Mouse (Mus musculus): ENCODE measurements around the gene Casc3.

Gene Casc3

DNA sequence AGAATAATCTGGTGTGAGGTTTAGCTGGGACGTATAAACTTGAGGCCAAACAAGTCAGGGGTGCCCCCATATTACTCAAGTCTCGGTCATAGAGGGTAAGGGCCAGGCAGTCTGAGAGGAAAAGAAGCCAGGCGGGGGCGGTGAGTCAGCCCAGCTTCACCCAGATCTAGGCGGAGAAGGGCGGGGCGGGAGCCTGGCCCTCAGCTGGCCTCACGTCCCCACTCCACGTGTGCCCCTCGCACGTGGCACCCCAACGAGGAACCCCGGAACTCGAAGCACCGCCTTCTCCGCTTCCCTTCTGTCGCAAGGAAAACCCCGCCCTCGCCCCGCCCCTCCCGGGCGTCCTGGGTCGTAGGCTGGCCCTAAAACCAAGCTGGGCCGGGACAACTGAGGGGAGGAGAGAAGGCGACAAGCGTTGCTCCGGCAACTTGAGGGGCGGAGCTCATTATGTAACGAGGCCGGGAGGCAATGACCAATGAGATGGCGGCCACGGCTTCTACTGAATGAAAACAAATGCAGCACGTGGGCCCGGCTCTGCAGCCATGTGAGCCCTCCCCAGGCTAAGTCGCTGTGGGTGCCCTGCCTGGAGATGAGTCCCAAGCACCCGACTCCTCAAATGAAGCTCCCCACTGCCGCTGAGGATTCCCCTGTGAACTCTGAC is 30.9 kb upstream of the Casc3 start:
- DNase-seq = peak; percentile 100

DNA sequence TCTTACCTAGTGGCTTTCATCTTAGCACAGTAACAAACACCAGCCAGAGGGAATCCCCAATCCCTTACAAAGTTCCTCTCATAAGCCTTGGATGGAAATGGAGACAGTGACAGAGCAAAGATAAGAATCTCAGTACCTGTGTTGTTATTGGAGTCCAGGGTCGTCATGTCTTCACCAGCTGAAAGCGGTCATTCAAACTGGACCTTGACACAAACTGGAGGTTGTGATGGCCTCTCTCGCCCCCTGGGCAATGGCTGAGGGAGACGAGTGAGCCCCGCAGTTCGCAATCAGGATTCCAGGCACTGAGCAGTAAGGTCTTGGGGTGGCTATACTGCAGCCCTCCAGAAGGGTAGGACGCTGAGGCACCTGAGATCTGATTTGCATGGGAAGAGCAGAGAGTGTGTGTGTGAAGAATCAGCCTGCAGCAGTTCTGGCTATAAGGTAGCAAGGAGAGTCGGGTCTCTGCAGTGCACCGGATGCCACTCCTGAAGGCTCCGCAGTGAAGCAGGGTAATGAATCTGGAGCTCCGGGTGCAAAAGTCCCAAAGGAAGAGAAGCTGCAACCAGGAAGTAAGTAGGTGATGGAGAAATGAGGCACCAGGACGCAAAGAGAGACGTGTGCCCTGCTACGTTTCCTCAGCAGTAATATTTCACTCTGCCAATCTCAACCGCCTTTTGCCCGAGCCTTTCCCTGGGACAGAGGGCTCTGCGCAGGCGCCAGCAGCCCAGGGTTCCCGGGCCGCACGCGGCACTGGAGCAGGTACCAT is 29.9 kb upstream of the Casc3 start, which contains the start of gene Nr1d1:
Nr1d1 (minus strand) TSS at position 752 of the 766 bp plus-strand sequence.
- DNase-seq = peak; percentile 26

- peak; percentile 100 for DNase-seq
These were observed 29.2 kb upstream of the Casc3 start for GRCm38 (mm10) chr11:98775348-98776051.

- no peak for DNase-seq
These were observed 28.5 kb upstream of the Casc3 start for GRCm38 (mm10) chr11:98776052-98776764.

DNA sequence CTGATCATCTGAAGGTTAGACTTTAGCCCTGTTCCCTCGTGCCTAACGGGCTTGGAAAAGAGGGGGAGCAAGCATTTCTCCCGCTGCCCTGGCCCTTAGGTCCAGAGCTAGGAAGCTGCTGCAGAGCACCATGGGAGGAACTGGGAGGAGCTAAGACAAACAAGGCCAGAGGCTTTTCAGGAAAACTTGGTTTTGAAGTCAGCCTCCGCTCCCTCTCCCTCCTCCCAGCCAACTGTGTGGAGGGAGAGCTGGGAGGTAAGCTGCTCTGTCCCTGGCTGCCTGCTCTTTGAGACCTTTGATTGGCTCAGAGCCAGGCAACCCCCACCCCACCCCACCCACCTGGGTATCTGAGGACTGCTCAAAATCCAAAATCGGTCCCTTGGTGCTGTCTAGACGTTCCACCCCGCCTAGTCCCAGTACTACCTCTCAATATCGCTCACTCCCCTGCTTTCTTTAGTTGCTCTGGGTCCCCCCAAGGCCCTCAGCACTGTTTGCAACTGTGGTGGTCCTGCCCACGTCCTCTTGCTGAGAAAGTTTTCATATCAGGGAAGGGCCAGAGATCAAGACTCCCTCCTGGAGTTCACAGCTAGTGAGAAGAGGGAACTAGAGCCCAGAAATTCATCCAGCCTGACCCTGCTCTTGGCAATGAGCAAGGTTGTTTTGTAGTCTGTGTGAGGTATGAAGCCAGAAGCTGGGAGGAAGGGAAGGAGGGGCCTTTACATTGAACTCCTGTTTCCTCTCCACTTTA is 27.7 kb upstream of the Casc3 start:
- DNase-seq = no peak

DNA sequence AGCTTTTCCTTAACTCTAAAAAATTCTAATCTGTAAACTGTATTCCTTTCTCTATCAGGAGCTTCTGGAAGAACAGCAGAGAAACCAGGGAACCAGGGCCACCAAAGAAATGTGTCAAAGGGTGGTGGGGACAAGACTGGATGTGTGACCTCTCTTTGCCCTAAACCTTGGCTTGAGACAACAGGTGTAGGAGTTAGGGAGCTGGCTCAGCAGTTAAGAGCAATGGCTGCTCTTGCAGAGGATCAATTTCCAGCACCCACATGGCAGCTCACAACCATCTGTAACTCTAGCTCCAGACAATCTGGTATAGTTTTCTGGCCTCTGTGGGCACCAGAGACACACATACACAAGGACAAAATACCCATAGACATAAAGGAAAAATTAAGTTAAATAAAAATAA is 26.8 kb upstream of the Casc3 start:
- no peak for DNase-seq

DNA sequence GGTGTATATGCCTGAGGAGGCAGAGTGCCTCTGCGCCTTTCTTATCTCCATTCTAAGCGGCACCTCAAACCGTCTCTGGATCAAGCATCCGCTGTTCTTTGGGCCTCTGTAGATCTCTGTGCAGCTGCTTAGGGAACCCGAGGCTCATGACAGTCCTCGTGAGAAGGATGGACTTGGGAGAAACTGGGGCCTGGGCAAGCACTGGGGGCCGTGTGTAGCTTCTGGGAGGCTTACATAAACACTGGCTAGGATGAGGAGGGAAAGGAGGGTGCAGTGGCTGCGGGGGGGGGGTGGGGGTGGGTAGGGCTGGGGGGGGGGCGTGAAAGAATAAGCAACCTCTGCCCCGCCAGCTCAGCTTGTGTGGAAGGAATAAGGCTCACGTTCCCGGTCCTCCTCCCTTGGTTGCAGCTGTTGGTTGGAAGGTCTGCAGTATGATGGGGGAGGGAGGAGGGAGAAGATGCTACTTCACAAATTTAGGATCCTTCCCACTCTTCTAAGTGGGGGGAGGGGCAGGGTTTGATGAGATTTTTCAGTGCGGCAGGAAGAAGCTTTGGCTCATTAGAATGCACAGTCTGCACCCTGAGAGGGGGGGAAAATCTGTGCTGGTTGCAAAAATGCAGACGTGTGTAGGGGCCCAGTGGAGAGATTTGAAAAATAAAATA is 22.7 kb upstream of the Casc3 start:
- peak; percentile 90 for DNase-seq

GRCm38 (mm10) chr11:98782651-98783235 is 22.0 kb upstream of the Casc3 start:
- DNase-seq = peak; percentile 38

DNA sequence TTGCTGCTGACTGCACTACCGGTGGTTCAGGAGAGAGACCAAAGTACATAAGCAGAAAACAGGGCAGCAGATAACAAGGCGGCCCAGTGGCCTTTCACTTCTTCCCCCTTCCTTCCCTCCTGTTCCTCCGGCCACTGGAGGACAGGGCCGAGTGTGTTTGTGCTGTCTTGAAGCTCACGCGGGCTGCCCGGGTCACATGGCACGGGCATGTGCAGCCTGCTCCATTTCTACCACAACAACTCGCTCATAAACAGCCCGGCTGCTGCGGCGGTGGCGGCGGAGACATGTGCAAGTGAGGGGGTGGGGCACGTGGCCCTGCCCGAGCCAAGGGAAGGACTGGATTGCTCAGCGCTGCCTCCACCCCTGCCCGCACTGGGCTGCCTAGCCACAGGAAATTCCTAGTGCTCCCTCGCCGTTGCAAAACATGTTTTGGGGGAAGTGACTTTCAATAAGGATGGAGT is 21.4 kb upstream of the Casc3 start:
- peak; percentile 98 for DNase-seq

GRCm38 (mm10) chr11:98784139-98784538 is 20.6 kb upstream of the Casc3 start:
- DNase-seq = no peak

DNA sequence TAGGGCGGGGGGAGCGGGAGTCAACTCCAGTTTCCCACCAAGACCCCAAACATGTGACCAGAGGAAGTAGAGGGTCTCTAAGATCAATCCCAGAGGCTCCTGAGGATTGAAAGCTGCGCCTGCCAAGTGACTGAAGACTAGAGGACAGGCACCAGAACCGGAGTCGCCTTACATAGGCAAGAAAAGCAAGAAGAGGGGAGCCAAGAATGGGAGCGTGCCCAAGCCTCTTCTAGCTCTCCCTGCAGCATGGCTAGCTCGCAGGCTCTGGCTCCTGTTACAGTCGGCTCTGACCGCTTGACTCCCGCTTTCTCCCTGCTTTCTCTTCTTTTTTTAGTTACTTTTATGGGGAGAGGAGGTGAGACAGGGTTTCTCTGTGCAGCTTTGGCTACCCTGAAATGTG is 19.5 kb upstream of the Casc3 start:
- no peak for DNase-seq

DNA sequence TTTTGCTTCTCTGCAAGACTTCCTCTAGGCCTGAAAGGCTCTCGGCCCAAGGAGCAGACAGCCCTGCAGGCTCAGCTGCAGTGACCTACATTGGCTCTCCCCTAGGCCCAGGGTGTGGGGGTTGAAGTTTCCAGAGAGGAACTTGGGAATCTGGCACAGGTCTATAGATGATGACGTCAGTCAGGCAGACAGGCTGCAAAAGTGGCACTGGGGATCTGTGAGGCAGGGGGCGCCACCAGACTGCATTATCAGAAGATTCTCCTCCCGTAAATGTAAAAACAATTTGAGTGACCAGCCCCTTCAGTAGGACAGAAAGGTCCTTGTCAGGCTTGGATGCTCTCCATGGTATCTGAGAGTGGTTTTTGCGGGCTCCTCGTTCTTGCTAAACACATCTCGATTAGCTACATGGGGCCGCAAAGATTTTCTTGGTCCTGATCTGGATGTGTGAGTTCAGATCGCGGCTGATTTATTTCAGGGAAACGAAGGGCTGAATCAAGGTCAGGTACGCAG is 18.9 kb upstream of the Casc3 start:
- DNase-seq = peak; percentile 88

- peak; percentile 95 for DNase-seq
These were observed 18.1 kb upstream of the Casc3 start for GRCm38 (mm10) chr11:98786359-98787214.

DNA sequence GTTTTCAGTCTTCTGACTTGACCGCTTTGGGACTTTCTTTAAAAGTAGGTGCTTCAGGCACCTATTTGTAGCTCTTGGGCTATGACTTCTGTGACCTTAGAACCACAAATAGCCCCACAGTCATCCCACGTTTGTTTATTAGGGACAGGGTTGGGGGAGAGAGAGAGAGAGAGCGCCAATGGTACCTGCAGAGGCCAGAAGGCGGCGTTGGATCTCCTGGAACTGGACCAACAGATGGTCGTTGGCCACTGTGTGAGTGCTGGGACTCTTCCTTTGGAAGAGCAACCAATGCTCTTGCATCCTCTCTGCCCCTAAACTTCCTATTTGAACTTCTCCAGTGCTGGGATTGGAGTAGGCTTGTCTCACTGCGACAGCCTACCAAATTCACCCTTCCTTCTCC is 17.5 kb upstream of the Casc3 start:
- DNase-seq = no peak

DNA sequence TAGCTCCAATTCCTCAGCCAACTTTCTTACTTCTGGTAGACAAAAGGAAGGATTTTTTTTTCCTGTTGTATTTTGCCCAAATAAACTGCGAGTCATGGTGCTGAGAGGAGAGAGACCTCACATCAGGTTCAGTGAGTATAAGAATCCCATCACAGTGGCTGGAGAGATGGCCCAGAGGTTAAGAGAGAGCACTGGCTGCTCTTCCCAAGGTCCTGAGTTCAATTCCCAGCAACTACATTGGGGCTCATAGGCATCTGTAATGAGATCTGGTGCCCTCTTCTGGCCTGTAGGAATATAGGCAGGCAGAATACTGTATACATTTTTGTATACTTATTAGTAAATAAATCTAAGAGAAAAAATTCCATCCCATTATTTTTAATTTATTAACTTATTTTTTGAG is 17.0 kb upstream of the Casc3 start:
- no peak for DNase-seq

GRCm38 (mm10) chr11:98788139-98788538 is 16.6 kb upstream of the Casc3 start:
- DNase-seq = no peak

DNA sequence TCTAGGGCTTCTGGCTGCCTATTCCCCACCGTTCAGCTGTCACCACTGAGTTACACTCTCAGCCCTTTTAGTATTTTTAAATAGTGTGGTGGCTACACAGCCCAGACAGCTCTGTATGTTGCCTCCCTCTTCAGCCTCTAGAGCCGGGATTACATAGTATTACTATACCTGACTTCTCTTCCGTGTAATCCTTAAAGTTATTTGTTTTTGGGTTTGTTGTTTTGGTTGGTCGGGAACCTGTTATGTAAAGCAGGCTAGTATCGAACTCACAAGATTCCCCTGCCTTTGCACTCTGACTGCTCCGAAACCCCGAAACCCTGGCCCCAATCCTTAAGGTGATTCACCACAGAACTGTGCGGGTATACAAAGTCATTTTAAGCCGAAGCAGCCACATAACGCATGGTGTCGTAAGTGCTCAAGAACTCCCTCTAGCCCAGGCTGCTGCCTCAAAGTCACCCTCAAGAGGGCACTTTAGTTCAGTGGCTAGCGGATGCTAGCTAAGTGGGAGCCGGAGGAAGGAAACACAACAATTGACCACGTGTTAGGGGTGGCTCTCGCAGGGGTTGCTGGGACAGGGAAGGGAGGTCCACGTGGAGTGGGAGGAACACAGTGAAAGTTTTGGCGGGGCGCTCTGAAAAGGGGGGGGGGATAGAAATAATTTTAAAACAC is 16.0 kb upstream of the Casc3 start:
- DNase-seq = peak; percentile 92

DNA sequence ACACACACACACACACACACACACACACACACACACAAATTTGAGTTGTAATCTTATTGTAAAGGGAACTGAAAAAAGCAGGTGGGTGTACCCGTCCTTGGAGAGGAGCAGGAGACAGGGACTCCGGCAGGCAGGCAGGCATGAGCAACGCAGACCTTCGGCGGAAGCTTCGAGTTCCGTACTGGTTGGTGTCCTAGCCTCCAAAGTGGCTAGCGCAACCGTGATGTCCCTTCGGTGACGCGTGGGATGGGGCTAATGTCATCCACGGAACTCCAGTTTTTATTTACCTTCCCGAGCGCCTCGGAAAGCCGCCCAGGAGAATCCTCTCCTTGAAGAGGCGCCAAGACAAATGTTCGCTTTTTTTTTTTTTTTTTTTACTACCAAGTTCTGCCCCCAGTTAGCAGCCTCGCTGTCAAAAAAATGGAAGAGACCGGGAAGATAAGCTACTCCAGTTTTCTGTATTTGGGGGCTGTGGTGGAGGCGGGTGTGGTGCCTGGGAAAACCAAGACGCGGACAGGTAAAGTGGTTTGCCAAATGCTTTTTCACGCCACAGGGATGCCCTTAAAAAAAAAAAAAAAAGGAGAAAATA is 15.4 kb upstream of the Casc3 start:
- no peak for DNase-seq

DNA sequence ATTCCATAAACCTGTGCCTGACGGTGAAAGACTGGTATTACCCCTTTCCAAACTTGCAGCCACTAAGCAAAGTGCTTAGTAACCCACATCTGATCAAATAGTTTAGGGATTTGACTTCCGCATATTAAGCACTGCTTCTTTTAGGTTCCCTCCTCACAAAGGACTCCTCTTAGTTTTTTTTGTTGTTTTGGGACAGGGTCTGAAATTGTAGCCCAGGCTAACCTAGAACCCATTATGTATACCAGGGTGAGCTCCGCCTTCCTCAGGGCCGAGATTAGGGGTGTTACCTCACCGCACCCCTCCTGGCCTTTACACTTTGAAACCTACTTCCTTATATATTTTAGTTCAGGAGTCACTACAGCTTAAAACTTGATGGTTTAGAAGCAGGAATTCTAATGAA is 14.9 kb upstream of the Casc3 start:
- no peak for DNase-seq
